Mouse (Mus musculus) heart, adult 2 months (tissue): Measurements from ENCODE around the gene Arel1. TPM values are rescaled to one million over a fixed set of nuclear protein-coding genes. Genes with fewer than 3 reads are reported as not detected.

Source experiments
- DNase-seq, 2 experiments: peaks; one replicate each; pipeline ENCODE4 v3.0.0; 2021
- H3K27ac ChIP-seq: fragments of 200-600 bp; 2 replicates; pipeline ENCODE4 v1.8.1; 2022
- H3K27me3 ChIP-seq: fragments of 200-500 bp; 2 replicates; pipeline ENCODE4 v1.6.1; 2012; ENCODE audit warnings: mild to moderate bottlenecking, low read length, inconsistent platforms, mixed read lengths; ENCODE audit not compliant: control insufficient read depth, insufficient read depth
- H3K36me3 ChIP-seq: fragments of 200-500 bp; 2 replicates; pipeline ENCODE4 v1.6.1; 2012; ENCODE audit warnings: low read length, inconsistent platforms; ENCODE audit not compliant: control insufficient read depth, insufficient read depth
- H3K4me1 ChIP-seq: fragments of 200-500 bp; 2 replicates; pipeline ENCODE4 v1.6.1; 2011; ENCODE audit warnings: low read length; ENCODE audit not compliant: control insufficient read depth, insufficient read depth
- H3K4me3 ChIP-seq: fragments of 200-600 bp; 2 replicates; pipeline ENCODE4 v1.8.1; 2022
- H3K79me2 ChIP-seq: fragments of 200-500 bp; replicated peaks from 2 replicates; pipeline ENCODE4 v1.6.1; 2012; ENCODE audit warnings: mild to moderate bottlenecking, inconsistent platforms, low read length, moderate library complexity, mixed read lengths; ENCODE audit not compliant: control insufficient read depth, insufficient read depth
- H3K9ac ChIP-seq: fragments of 200-500 bp; 2 replicates; pipeline ENCODE4 v1.6.1; 2012; ENCODE audit warnings: low read depth, mild to moderate bottlenecking, control low read depth, inconsistent platforms, low read length, mixed read lengths
- CTCF ChIP-seq: fragments of 200-600 bp; IDR thresholded peaks from 2 replicates; pipeline ENCODE4 v1.8.1; 2022; ENCODE audit warnings: antibody characterized with exemption, mild to moderate bottlenecking, moderate library complexity
- EP300 ChIP-seq: fragments of 200-500 bp; IDR thresholded peaks from 2 replicates; pipeline ENCODE4 v1.6.1; 2011; ENCODE audit warnings: low read depth, low read length, control low read depth; ENCODE audit not compliant: insufficient read depth
- POLR2A ChIP-seq: fragments of 200-500 bp; IDR thresholded peaks from 2 replicates; pipeline ENCODE4 v1.6.1; 2011; ENCODE audit warnings: mild to moderate bottlenecking, low read depth, low read length, control low read depth; ENCODE audit not compliant: insufficient read depth
- WGBS: fragments of 180-500 bp; shearing (Covaris S2); methylation state at CpG from one replicate; pipeline ENCODE4 v1.1.7; 2018; 5-methylcytosine and 5-hydroxymethylcytosine counted together
- intact Hi-C: fragments of 180-260 bp; cut with DNase I; formaldehyde crosslinking; loops from one replicate; pipeline ENCODE4 v1.15.1; 2025
- polyA plus RNA-seq: library from polyadenylated mRNA; depleted of rRNA; stranded (reverse); fragments of >200 nt; gene quantifications from 2 replicates; pipeline ENCODE4 v1.2.3, GENCODE M21; 2012
- total RNA-seq, 2 experiments: library from RNA; stranded (reverse); gene quantifications; 2 replicates each; pipeline ENCODE4 v1.2.3; 2021

Gene Arel1
- total and polyA plus RNA-seq, 3 experiments: 29.5 to 45.2 (median 34.9) TPM

DNA sequence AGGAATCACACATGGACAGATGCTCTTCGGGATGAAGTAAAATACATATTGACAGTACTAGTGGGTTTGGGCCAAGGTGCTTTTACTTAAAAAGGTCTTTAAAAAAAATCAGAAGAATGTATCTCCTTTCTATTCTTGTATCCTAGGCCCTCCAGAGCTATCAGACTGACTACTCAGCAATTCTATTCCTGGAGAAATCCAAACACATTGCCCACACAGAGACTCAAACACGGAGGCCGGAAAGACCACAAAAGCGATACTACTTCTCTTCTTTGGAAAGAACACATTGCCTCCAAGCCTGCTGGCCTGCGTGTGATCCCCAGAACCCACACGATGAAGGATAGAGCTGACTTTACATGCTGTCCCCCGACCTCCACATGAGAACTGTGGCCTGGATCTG is 31.6 kb downstream of the Arel1 start:
- Histone ChIP-seq H3K36me3 (peaks cover 16% of the 10 kb centered on the region), H3K79me2 (no peaks in the 10 kb centered on the region), H3K4me1 (peaks cover 4% of the 10 kb centered on the region), H3K9ac (no peak overlapping the region), H3K4me3 (no peak overlapping the region), H3K27ac (peak overlapping the region; percentile 69), H3K27me3 (no peaks in the 10 kb centered on the region)
- 62% methylated on average over 7 of the region's 7 CpGs for WGBS
- intact Hi-C loops: no loop called here
- DNase-seq: no peak
- no peak for TF ChIP-seq POLR2A
- no peak for TF ChIP-seq EP300
- no peak for TF ChIP-seq CTCF

DNA sequence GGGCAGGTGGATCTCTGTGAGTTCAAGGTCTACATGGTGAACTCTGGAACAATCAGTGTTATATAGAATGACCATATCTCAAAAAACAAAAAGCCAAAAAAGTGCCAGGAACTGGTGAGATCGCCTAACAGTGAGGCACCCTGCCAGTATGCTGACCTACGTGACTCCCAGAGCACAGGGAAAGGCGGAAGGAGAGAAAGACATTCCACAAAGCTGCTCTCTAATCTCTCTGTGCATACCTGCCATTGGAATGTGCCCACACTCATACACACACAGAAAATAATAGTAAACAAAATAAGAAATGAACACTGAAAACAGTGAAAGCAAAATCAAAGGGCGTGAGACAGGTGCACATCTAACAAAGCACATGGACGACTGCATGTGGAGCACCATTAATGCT is 35.4 kb downstream of the Arel1 start:
- 65% methylated on average over 5 of the region's 5 CpGs for WGBS
- Histone ChIP-seq H3K4me3 (no peak overlapping the region), H3K9ac (no peak overlapping the region), H3K27me3 (no peaks in the 10 kb centered on the region), H3K4me1 (peaks cover 2% of the 10 kb centered on the region), H3K36me3 (peaks cover 11% of the 10 kb centered on the region), H3K27ac (no peak overlapping the region), H3K79me2 (no peaks in the 10 kb centered on the region)
- no peak for TF ChIP-seq CTCF
- no peak for TF ChIP-seq EP300
- no peak for TF ChIP-seq POLR2A
- intact Hi-C loops: no loop called here
- no peak for DNase-seq

DNA sequence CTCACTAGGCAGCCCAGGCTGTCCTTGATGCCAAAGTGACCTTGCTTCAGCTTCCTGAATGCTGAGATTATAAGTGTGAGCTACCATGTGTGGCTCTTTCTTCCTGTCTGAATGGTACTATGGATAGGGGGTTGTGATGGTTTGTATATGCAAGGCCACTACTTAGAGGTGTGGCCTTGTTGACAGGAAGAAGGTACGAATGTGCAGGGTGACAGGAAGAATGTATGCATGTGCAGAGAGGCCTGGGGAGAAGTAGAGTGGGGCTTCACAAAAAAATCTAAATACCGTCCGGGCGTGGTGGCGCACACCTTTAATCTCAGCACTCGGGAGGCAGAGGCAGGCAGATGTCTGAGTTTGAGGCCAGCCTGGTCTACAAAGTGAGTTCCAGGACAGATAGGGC is 38.5 kb downstream of the Arel1 start:
- Histone ChIP-seq H3K27me3 (no peaks in the 10 kb centered on the region), H3K36me3 (no peaks in the 10 kb centered on the region; the same call in 1 of the 2 replicates), H3K9ac (no peak overlapping the region), H3K27ac (no peak overlapping the region), H3K4me3 (no peak overlapping the region), H3K79me2 (no peaks in the 10 kb centered on the region), H3K4me1 (no peaks in the 10 kb centered on the region)
- DNase-seq: no peak
- 88% methylated on average over 6 of the region's 6 CpGs for WGBS
- TF ChIP-seq CTCF (no peak), EP300 (no peak), POLR2A (no peak)
- intact Hi-C loops: no loop called here

DNA sequence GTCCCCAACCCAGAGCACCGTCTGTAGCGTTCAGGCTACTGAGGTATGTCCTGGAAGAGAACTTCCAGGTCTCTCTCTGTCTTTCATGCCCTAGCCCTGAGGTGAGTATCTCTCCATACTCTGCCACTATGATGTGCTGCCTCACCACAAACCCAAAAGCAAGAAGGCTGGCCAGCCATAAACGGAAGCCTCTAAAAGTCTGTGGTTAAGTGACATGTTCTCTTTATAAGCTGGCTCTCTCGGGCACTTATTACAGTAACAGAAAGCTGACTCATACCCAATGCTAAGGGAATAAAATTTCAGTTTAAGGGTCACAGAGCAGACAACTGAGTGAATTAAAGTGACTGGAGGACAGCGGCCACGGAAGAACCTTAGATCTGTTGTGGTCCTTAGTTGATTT is 44.2 kb downstream of the Arel1 start:
- no peak overlapping the region for H3K27ac ChIP-seq
- H3K79me2 ChIP-seq: no peaks in the 10 kb centered on the region
- 89% methylated on average over 6 of the region's 6 CpGs for WGBS
- no peaks in the 10 kb centered on the region for H3K27me3 ChIP-seq
- peaks cover 10% of the 10 kb centered on the region for H3K36me3 ChIP-seq
- DNase-seq: no peak
- no peak overlapping the region for H3K4me3 ChIP-seq
- H3K4me1 ChIP-seq: no peaks in the 10 kb centered on the region
- H3K9ac ChIP-seq: no peak overlapping the region
- intact Hi-C loops: no loop called here
- TF ChIP-seq EP300 (no peak), POLR2A (no peak), CTCF (no peak)

DNA sequence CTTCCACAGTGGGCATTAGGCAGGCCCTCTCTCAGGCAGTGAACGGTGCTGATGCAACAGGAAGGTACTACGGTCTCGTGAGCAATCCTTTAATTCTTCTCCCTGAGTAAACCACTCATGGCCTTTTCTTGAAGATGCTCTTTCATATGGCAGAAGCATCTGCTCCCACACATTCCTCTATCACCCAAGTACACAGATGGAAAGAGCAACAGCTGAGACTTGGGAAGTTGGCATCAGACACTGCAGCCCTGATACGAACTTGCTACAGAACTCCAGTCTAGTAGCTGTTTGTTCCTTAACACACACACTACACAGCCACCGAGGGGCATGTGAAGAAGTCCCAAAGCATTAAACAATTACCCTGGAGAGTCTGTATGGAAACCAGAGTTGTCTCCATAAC is 46.4 kb downstream of the Arel1 start:
- no peaks in the 10 kb centered on the region for H3K4me1 ChIP-seq
- H3K9ac ChIP-seq: no peak overlapping the region
- H3K36me3 ChIP-seq: peaks cover 14% of the 10 kb centered on the region
- H3K4me3 ChIP-seq: no peak overlapping the region
- TF ChIP-seq POLR2A (no peak), CTCF (no peak), EP300 (no peak)
- intact Hi-C loops: loop anchor here (5.0 kb wide), 1 partner anchor 48 kb away; the partner anchor contains the start of genes Arel1 and Fcf1
- H3K27me3 ChIP-seq: no peaks in the 10 kb centered on the region
- no peaks in the 10 kb centered on the region for H3K79me2 ChIP-seq
- 88% methylated on average over 5 of the region's 5 CpGs for WGBS
- no peak overlapping the region for H3K27ac ChIP-seq
- DNase-seq: no peak

DNA sequence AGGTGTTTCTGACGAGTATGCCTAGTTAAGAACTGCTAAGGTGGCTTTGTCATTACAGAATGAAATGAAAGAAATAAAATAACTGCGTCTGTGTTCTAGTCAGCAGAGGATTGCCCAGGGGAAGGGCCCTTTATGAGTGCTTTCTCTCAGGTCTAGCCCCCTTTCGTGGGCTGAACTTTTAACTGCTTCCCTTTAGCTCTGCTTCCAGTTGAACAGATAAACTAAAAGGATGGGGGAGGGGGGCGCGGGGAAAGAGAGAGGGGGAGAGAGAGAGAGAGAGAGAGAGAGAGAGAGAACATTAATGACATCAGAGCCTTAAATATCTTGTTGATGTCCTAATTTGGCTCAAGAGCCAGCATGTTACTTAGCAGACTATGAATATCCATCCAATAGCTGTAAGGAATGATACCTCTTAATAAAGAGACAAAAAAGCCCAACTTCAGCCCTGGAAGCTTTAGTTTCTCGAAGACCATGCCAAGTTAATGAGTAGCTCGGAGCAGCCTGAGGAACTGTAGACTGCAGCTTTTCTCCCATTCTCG is 48.8 kb downstream of the Arel1 start:
- DNase-seq: no peak
- 57% methylated on average over 8 of the region's 8 CpGs for WGBS
- peaks cover 14% of the 10 kb centered on the region for H3K36me3 ChIP-seq
- TF ChIP-seq POLR2A (no peak), CTCF (no peak), EP300 (no peak)
- H3K79me2 ChIP-seq: no peaks in the 10 kb centered on the region
- intact Hi-C loops: loop anchor here (5.0 kb wide), 1 partner anchor 50 kb away; the partner anchor contains the start of genes Arel1 and Fcf1
- H3K9ac ChIP-seq: peak overlapping the region; percentile 41; the same call in 1 of the 2 replicates
- peak overlapping the region; percentile 33; the same call in 1 of the 2 replicates for H3K4me3 ChIP-seq
- H3K27me3 ChIP-seq: no peaks in the 10 kb centered on the region
- peak overlapping the region; percentile 79 for H3K27ac ChIP-seq
- no peaks in the 10 kb centered on the region for H3K4me1 ChIP-seq
